Mouse (Mus musculus) lung, postnatal 4 days (tissue): Measurements from ENCODE around the gene Piezo1.
"Not testable (repeated sequence)": the region's sequence is repeated elsewhere in the genome, so short reads cannot be mapped to it uniquely, and the experiment has no call there.

Experiments used
- DNase-seq, 2 experiments: peaks; one replicate each; pipeline ENCODE4 v3.0.0; 2021

The Piezo1 gene

GRCm38 (mm10) chr8:122551265-122552051 is at the start of gene Piezo1:
TSS of gene Piezo1 (minus strand) at chr8:122551329.
- peak; percentile 96 for DNase-seq

DNA sequence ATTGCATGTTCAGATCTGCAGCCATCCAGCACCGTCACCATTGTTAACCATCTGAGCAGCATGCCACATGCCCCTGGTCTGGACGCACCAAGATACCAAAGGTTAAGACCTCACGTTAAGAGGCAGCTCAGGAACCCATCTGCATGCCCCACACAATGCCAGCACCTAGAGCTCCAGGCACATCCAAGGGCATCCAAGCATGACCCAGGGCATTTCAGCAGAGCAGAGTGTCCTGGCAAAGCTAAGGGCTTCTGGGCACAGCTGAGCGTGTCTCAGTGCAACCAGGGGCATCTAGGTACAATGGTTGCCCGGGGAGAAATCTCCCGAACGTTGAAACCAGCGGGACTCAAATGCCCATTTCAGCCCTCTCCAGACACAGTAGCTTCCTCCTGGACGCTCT is 49.5 kb upstream of the Piezo1 start:
- DNase-seq: no peak

GRCm38 (mm10) chr8:122596031-122596430 is 44.9 kb upstream of the Piezo1 start:
- no peak for DNase-seq

GRCm38 (mm10) chr8:122593783-122594507 is 42.8 kb upstream of the Piezo1 start:
- DNase-seq: no peak

DNA sequence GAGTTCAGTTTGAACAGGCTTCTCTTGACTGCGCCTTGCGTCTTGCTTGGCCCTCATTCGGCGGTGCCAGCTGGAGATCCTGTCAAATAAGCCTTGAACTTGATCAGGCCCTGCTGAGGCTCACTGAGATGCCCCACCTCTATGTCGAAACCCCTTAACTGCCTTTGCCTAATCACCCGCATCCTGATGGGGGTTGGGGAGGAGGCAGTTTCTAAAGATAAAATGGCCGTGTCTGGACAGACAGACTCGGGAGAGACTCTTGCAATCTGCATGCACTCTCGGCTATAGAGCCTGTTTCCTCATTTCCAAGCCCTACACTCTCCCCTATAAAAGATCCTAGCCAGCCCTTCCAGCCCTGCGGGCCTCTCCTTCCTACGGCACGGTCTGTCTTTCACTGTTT is 42.1 kb upstream of the Piezo1 start:
- DNase-seq: peak in 1 of 2 experiments; percentile 28

GRCm38 (mm10) chr8:122586749-122587148 is 35.6 kb upstream of the Piezo1 start:
- DNase-seq: no peak

DNA sequence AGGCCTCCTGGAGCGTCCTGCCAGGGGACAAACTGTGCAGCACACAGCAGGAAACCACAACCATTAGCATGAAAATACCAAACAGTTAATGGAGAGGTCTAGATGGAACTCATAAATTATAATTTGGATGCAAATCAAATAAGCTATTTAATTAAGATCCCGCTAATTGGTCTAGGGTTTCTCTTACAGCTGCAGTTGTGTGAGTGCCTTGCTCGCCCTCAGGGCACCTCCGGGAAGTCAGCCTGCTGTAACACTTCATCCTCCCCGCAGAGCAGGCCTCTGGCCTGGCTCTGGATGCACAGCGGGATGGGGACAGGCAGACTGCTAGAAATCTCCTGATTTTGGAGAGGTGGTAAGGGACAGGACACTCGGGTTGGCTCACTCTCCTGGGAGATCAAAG is 35.0 kb upstream of the Piezo1 start:
- no peak for DNase-seq

DNA sequence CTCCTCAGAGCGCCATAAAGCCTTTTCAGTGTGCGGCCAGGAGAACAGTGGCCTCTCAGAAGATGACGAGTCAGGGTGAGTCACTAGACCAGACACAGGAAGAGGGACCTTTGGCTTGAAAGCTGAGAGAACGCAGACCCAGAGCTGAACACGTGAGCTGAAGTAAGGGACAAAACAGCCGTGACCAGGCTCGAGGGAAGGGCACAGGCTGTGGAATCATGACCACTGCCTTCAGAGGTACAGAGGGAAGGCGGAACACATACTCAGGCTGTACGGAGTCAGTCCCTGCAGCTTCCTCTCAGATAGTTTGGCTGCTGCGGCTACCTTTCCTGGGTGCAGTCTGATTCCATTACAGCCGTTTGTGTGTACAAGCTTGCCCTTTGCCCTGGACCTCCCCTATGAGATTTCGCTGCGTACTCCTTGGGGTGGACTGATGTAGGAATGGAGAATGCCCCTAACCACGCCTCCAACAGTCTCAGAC is 34.3 kb upstream of the Piezo1 start:
- DNase-seq: no peak

DNA sequence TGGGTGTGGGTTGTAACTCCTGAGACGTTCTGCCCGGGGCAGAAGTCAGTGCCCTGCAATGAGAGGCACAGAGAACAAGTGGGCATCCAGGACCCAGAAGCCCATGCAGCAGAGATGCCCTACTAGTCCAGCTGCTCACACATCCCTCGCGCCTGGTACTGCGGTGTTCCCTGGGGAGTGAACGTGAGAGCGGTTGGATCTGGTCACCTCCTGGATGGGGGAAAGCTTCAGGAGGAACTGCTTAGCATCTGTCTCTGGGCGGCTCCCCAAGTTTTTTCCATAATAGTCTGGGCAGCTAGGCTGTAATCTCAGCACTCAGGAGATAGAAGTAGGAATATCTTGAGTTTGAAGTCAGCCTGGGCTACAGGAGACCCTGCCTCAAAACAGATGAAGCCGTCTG is 33.9 kb upstream of the Piezo1 start:
- no peak for DNase-seq

GRCm38 (mm10) chr8:122580926-122581325 is 29.8 kb upstream of the Piezo1 start:
- no peak for DNase-seq

- peak in 1 of 2 experiments; percentile 26 for DNase-seq
These were observed 28.1 kb upstream of the Piezo1 start for GRCm38 (mm10) chr8:122579196-122579595.

DNA sequence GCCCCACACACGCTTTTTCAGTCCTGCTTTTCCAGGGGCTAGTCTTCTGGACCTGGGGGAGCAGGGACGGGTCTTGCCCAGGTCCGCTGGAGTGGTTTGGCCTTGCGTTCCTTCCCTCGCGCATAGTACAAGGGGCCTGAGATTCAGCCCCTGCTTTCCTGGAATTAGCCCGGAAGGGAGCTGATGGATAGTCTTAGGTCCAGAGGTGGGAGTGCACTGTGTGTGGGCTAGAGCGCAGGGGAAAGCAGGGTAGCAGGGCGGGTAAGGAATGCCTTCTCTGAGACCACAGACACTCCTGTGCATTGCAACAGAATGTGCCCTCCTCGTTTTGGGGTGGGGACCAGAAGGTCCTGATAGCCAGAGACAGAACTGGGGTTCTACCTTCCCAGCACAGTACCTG is 26.0 kb upstream of the Piezo1 start:
- DNase-seq: peak in 1 of 2 experiments; percentile 24

- peak; percentile 94 to 96 for DNase-seq
These were observed 25.5 kb upstream of the Piezo1 start, which contains the start of gene Aprt for GRCm38 (mm10) chr8:122576648-122577022. TSS of gene Aprt (minus strand) at chr8:122576909.

DNA sequence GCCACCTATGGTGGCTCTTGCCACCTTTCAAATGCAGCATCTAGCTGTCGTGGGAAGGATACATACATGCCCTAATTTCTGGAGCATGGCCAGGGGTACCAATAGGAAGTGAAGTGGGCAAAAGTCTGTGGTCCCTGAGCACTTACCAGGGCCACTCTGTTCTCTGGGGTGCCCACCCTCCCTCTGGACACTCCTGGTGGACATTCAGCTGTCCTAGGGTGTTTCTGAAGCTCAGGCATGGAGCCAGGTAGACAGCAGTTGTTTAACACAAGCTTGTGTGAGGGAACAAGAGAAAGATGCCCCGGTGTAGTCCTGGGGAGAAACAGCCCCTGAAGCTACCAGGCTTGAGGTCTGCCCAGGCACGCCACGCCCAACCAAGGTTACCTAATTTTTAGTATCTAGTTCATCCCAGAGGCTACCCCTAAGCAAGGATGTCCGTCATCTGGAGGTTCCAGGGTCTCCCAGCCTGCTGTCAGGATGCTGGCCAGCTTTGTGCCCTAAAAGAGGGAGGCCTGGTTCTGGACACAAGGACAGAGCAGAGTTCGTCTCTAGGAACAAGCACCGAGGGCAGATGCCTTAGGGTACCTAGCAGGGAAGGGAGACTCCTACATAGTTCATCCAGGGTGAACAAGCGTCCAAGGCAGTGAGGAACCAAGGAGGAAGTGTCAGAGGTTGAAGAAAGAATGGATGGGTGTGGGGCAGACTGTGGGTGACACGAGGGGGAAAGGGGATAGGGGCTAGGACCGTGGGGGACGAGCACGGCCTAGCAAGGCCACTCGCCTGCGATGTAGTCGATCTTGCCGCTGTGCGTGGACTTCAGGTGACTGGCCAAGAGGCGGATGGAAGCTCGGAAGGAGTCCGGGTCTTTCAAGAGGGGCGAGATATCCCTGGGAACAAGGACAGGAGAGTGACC is 24.9 kb upstream of the Piezo1 start:
- DNase-seq: no peak

DNA sequence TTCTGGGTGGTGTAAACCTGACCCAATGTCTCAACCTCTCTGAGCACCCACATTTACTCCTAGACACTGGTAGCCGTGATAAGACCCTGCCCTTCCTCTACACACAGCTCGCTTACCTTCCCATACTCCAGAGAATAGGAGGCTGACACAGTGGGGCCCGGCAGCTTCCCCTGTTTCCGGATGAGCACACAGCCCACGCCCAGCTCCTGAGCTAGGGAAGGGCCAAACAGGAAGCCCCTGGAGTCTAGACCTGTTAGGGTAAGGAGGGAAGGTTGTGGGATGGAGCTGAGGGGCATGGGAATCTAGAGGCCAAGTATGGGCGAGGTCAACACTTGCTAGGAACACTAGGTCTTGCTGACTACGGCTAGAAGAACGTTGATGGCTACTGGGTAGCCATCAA is 24.2 kb upstream of the Piezo1 start:
- peak in 1 of 2 experiments; percentile 33 for DNase-seq

GRCm38 (mm10) chr8:122574667-122575251 is 23.6 kb upstream of the Piezo1 start:
- no peak for DNase-seq

DNA sequence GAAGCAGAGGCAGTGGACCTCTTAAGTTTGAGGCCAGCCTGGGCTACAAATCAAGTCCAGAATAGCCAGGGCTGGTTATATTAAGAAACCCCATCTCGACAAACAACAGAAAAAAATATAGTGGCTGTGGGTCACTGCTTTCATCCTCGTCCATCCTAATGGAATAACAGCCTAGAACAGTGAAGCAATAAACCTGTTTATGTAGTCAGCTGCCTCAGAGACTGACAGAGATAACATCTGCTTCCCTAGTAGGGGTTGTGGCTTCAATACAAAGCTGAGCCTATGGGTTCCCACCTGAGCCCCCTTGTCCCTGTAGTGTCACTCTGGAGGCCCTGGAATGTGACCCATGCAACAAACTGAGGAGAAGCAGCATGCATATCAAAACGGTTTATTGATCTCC is 23.1 kb upstream of the Piezo1 start:
- DNase-seq: no peak

DNA sequence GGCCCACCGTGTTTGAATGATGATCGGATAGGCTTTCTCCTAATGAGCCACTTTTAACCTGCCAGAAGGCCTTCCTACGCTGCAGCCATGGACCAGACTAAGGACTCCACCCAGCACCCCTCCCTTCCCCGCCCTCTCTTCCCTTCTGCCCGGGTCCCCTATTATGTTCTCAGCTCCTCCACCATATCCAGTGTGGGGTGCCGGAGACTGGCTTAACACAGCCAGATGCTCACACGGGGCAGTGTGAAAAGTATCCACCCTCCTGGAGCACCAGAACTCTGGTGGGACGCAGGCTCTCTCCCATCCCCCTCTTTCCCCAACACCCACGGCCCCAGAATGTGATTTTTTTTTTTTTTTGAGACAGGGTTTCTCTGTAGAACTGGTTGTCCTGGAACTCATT is 22.4 kb upstream of the Piezo1 start:
- no peak for DNase-seq

DNA sequence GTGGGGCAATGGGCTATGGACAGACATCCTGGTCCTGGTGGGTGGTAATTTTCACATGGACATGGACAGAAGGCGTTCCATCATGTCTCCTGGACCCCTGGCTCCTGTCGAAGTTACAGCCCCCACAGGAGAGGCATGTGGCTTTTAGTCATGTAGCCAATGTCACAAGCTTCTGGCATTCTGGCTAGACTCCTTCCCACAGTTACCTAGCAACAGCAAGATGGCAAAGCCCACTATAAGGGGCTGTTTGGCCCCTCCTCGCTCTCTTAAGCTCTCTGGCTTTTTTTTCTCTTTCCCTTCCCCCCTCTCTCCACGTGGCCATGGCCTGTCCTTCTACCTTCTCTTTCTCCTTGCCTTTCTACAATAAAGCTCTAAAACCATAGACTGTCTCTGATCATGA is 22.0 kb upstream of the Piezo1 start:
- not testable (repeated sequence) for DNase-seq

DNA sequence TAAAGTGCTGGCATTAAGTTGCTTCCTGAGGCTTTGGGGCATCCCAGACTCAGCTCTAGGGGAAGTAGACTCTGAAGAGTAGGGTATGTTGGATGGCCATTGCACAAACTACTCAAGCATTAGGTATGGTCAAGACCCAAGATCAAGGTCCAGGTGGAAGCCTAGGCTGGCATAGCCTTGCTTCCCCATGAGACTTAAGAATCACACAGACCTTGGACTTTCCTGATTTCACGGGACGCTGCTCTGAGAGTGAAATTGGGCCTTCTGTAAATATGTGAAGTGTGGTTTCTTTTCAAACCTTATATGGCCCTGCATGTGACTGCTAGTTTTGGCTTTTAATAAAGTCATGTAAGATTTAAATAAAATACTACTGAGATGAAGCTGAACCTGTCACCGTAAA is 21.6 kb upstream of the Piezo1 start:
- DNase-seq: no peak

GRCm38 (mm10) chr8:122571750-122572267 is 20.7 kb upstream of the Piezo1 start:
- peak in 1 of 2 experiments; percentile 22 for DNase-seq

DNA sequence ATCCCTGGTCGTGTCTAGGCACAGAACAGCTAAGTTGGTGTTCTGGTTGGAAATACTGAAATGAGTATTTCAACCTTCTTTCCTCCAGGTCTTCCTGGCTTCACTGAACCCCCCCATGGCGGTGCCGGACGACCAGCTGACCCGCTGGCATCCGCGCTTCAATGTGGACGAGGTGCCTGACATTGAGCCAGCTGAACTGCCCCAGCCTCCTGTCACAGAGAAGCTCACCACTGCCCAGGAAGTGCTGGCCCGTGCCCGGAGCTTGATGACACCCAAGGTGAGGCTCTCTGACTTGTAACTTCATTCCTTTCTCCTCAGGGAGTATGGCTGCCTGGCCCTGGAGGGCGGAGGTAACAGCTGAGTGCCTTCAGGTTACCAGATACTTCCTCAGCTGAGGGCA is 20.0 kb upstream of the Piezo1 start:
- no peak for DNase-seq
